8 mouse cellular contexts compared by ENCODE assay signal in the genomic region with DNA sequence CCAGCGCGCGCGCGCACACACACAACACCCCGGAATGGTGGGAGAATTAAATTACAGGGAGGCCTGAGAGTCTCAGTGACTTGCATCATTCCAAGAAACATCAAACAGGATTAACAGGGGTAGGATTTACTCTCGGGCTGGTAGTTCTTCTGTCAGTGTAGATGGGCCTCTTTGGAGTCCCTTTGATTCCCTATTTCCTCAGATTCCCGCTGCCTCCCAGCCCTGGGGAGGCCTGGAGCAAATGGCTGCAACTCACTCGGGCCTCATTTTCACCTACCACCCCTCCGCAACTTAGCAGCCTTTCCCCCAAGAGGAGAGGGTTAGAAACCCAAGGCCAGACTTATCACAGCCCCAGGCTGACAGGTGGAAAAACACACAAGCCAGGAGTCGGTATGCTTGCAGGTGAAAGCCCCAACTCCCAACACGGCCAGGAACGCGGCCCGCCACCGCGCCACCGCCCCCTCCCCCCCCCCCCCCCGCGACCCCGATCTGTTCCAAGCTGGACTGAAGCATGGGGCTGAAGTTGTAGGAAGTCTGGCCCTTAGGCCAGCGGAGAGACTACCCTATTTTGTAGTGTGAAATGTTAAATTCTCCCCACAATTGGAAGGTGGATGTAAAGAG. TPM values are rescaled to one million over a fixed set of nuclear protein-coding genes. Genes with fewer than 3 reads are reported as not detected.
A peak's percentile ranks its signal among the peaks of the same experiment; 100 is the strongest.
DNase-seq lines count a peak whose midpoint lies in the region; ATAC-seq and TF ChIP-seq lines count a peak whose summit lies in the region.

No protein-coding gene starts in this region.

- H3K4me3 ChIP-seq in cerebellum, adult 2 months (replicated peaks; ENCODE audit: insufficient read depth, low read depth, low read length) = peak overlapping the region; percentile 94
- H3K4me3 ChIP-seq in intestine, embryonic 15.5 days (replicated peaks) = peak overlapping the region; percentile 99

- WGBS in cerebellum, adult 2 months = 5% methylated on average over 22 of the region's 22 CpGs
- 4% methylated on average over 21 of the region's 22 CpGs for WGBS in intestine, embryonic 15.5 days

- no peak for ATAC-seq in intestine, embryonic 15.5 days

- H3K36me3 ChIP-seq in intestine, embryonic 15.5 days = 0 out of 2 replicates have a peak, but pooled peaks cover 4% of the 10 kb centered on the region

- DNase-seq in cerebellum, adult 2 months = no peak
- no peak for DNase-seq in cerebellum, adult 18-20 months
- DNase-seq in thymus, postnatal 14 days = peak; percentile 20
- no peak for DNase-seq in thymus, postnatal 25 days
- DNase-seq in neural tube, embryonic 10.5 days (ENCODE audit: extremely low spot score, low spot score) = peak; percentile 43
- no peak for DNase-seq in right cerebral cortex, postnatal 14 days
- DNase-seq in frontal cortex, postnatal 14 days (ENCODE audit: low spot score in 2 of 2) = no peak

- H3K4me2 ChIP-seq in intestine, embryonic 15.5 days (replicated peaks) = peak overlapping the region; percentile 81

- TF ChIP-seq POLR2A in cerebellum, adult 2 months (IDR thresholded peaks at IDR 0.05; ENCODE audit: borderline replicate concordance, insufficient read depth, low read length) = no peak

- H3K4me1 ChIP-seq in cerebellum, adult 2 months (ENCODE audit: control insufficient read depth, insufficient read depth, low read length) = no peaks in the 10 kb centered on the region; the same call in 1 of the 2 replicates
- peaks cover 31% of the 10 kb centered on the region for H3K4me1 ChIP-seq in intestine, embryonic 15.5 days (replicated peaks)

- H3K27ac ChIP-seq in cerebellum, adult 2 months (ENCODE audit: insufficient read depth, low read length) = no peak overlapping the region
- peak overlapping the region; percentile 97 for H3K27ac ChIP-seq in intestine, embryonic 15.5 days

- H3K27me3 ChIP-seq in cerebellum, adult 2 months (ENCODE audit: control insufficient read depth, insufficient read depth, low read length) = no peaks in the 10 kb centered on the region; the same call in 1 of the 2 replicates
- H3K27me3 ChIP-seq in intestine, embryonic 15.5 days (replicated peaks) = no peaks in the 10 kb centered on the region

- no peaks in the 10 kb centered on the region for H3K9me3 ChIP-seq in intestine, embryonic 15.5 days

- peak overlapping the region; percentile 99 for H3K9ac ChIP-seq in intestine, embryonic 15.5 days

- no peak for TF ChIP-seq CTCF in cerebellum, adult 2 months (IDR thresholded peaks at IDR 0.05; ENCODE audit: borderline replicate concordance, insufficient read depth, low read depth, low read length)

RNA-seq across cellular contexts. Expression of gene Plagl2, which starts 1.3 kb away (rescaled TPM):
- 4.8 and 5.5 TPM in 2 replicates for polyA plus RNA-seq in cerebellum, adult 2 months (2012; rRNA removed)
- polyA plus RNA-seq in intestine, embryonic 15.5 days (2015; fragmentation: Nextera tagmentation; extraction: Ambion mirVana) = 46.8 and 48.0 TPM in 2 replicates

RNA-seq across cellular contexts. Expression of gene Pofut1, which starts 1.4 kb away (rescaled TPM):
- 18.8 and 19.1 TPM in 2 replicates for polyA plus RNA-seq in cerebellum, adult 2 months (2012; rRNA removed)
- polyA plus RNA-seq in intestine, embryonic 15.5 days (2015; fragmentation: Nextera tagmentation; extraction: Ambion mirVana) = 11.7 and 12.1 TPM in 2 replicates

RNA-seq across cellular contexts. Expression of gene Tspyl3, which starts 14.7 kb away (rescaled TPM):
- polyA plus RNA-seq in cerebellum, adult 2 months (2012; rRNA removed) = 20.0 and 20.1 TPM in 2 replicates
- 10.3 and 11.4 TPM in 2 replicates for polyA plus RNA-seq in intestine, embryonic 15.5 days (2015; fragmentation: Nextera tagmentation; extraction: Ambion mirVana)

RNA-seq across cellular contexts. Expression of gene Kif3b, which starts 51.2 kb away (rescaled TPM):
- 26.0 and 27.1 TPM in 2 replicates for polyA plus RNA-seq in cerebellum, adult 2 months (2012; rRNA removed)
- polyA plus RNA-seq in intestine, embryonic 15.5 days (2015; fragmentation: Nextera tagmentation; extraction: Ambion mirVana) = 7.1 and 7.7 TPM in 2 replicates

Comparison
In these comparisons a context has a peak if more than half of its experiments do, and no peak if none do; other contexts are left out.
1. DNase-seq: peak in thymus, postnatal 14 days (single experiment) and neural tube, embryonic 10.5 days (single experiment); none in cerebellum, adult 2 months (0 of 2), cerebellum, adult 18-20 months (0 of 2), thymus, postnatal 25 days (single experiment), right cerebral cortex, postnatal 14 days (single experiment) and frontal cortex, postnatal 14 days (0 of 2).